Mouse (Mus musculus) hindbrain, embryonic 12.5 days (tissue): Measurements from ENCODE around the gene Elmo3. TPM values are rescaled to one million over a fixed set of nuclear protein-coding genes. Genes with fewer than 3 reads are reported as not detected.
A peak's percentile ranks its signal among the peaks of the same experiment; 100 is the strongest.

Experiments
- ATAC-seq: fragments of 200-750 bp; cut with Nextera tagmentation; 2 replicates; pipeline ENCODE4 v1.8.0; 2017; ENCODE audit warnings: moderate TSS enrichment; ENCODE audit not compliant: low FRiP score
- H3K27ac ChIP-seq: fragments of 300-500 bp; sonication (generic); 2 replicates; pipeline ENCODE4 v1.5.1; 2016; ENCODE audit warnings: mild to moderate bottlenecking
- H3K27me3 ChIP-seq: fragments of 300-500 bp; sonication (generic); 2 replicates; pipeline ENCODE4 v1.6.1; 2016; ENCODE audit warnings: mild to moderate bottlenecking
- H3K36me3 ChIP-seq: fragments of 300-500 bp; sonication (generic); 2 replicates; pipeline ENCODE4 v1.6.1; 2016; ENCODE audit warnings: mild to moderate bottlenecking
- H3K4me1 ChIP-seq: fragments of 300-500 bp; sonication (generic); 2 replicates; pipeline ENCODE4 v1.6.1; 2016
- H3K4me2 ChIP-seq: fragments of 300-500 bp; sonication (generic); replicated peaks from 2 replicates; pipeline ENCODE4 v1.6.1; 2016; ENCODE audit warnings: mild to moderate bottlenecking
- H3K4me3 ChIP-seq: fragments of 300-500 bp; sonication (generic); 2 replicates; pipeline ENCODE4 v1.5.1; 2016; ENCODE audit warnings: mild to moderate bottlenecking
- H3K9ac ChIP-seq: fragments of 300-500 bp; sonication (generic); 2 replicates; pipeline ENCODE4 v1.6.1; 2016; ENCODE audit warnings: mild to moderate bottlenecking, moderate library complexity
- H3K9me3 ChIP-seq: fragments of 300-500 bp; sonication (generic); replicated peaks from 2 replicates; pipeline ENCODE4 v1.6.1; 2016; ENCODE audit warnings: mild to moderate bottlenecking
- WGBS: fragments of 180-500 bp; shearing (Covaris S2); methylation state at CpG from one replicate; pipeline ENCODE4 v1.1.7; 2016; 5-methylcytosine and 5-hydroxymethylcytosine counted together
- microRNA counts: library from miRNA; unstranded; fragments of <30 nt; microRNA quantifications from one replicate; lab custom pipeline; 2017
- microRNA-seq: library from miRNA; unstranded; fragments of <30 nt; microRNA quantifications from one replicate; pipeline ENCODE4, GENCODE M21; 2017
- polyA plus RNA-seq: library from polyadenylated mRNA; unstranded; fragments of >200 nt; fragmentation: Nextera tagmentation; extraction: Ambion mirVana; gene quantifications from 2 replicates; pipeline ENCODE4 v1.2.1, GENCODE M21; 2016

The Elmo3 gene
- polyA plus RNA-seq, 1 experiment from 2014 or later: 3.2 TPM

DNA sequence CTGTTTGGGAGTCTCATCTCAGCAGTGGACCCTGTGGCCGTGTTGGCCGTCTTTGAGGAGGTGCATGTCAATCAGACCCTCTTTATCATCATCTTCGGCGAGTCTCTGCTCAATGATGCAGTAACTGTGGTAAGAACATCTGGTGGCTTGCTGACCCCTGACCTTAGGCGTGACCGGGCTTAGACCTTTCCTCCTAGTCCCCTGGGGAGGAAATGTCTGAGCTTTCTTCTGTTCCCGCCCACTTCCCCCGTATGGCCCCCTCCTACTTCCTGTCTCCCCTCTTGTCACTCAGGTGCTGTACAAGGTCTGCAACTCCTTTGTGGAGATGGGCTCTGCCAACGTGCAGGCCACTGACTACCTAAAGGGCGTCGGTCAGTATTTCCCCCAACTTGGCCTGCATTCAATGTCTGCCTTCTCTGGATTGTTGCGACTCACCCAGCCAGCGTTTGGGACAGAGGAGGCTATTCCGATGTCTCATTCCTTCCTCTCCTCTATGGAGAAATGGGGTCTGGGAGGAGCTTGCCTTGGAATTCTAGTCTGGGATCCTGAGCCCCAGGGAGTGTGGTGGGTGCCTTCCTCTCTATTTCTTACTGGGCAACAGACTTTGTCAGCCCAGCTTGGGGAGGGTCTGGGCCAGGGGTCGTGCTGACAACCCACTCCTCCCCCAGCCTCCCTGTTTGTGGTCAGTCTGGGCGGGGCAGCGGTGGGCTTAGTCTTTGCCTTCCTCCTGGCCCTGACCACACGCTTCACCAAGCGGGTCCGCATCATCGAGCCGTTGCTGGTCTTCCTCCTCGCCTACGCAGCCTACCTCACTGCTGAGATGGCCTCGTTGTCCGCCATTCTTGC, 50.0 kb downstream of the Elmo3 start:
- WGBS: 54% methylated on average over 26 of the region's 26 CpGs
- Histone ChIP-seq H3K4me3 (no peak overlapping the region), H3K36me3 (peaks cover 12% of the 10 kb centered on the region; the same call in 1 of the 2 replicates), H3K9ac (no peak overlapping the region), H3K27me3 (0 out of 2 replicates have a peak, but pooled peaks cover 7% of the 10 kb centered on the region), H3K4me1 (peaks cover 13% of the 10 kb centered on the region), H3K27ac (no peak overlapping the region), H3K9me3 (no peaks in the 10 kb centered on the region), H3K4me2 (no peak overlapping the region)
- ATAC-seq: no peak

DNA sequence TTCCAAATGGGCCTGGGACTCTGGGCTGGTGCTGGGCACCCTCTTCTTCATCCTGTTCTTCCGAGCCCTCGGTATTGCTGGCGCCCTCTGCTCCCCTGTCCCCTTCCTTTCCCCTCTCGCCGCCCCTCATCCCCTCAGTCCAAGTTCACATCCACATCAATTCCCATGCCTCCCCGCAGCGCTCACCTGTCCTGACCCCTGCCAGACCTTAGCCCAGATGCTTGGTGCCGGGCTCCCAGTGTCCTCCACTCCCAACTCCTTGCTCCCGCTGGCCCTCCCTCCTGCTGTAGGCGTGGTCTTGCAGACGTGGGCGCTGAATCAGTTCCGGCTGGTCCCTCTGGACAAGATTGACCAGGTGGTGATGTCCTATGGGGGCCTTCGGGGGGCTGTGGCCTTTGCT, 51.3 kb downstream of the Elmo3 start:
- no peak overlapping the region for H3K9ac ChIP-seq
- 88% methylated on average over 14 of the region's 14 CpGs for WGBS
- H3K9me3 ChIP-seq: no peaks in the 10 kb centered on the region
- 0 out of 2 replicates have a peak, but pooled peaks cover 4% of the 10 kb centered on the region for H3K27me3 ChIP-seq
- no peak overlapping the region for H3K27ac ChIP-seq
- peaks cover 12% of the 10 kb centered on the region; the same call in 1 of the 2 replicates for H3K36me3 ChIP-seq
- peaks cover 10% of the 10 kb centered on the region; the same call in 1 of the 2 replicates for H3K4me1 ChIP-seq
- no peak for ATAC-seq
- no peak overlapping the region for H3K4me2 ChIP-seq
- no peak overlapping the region for H3K4me3 ChIP-seq

DNA sequence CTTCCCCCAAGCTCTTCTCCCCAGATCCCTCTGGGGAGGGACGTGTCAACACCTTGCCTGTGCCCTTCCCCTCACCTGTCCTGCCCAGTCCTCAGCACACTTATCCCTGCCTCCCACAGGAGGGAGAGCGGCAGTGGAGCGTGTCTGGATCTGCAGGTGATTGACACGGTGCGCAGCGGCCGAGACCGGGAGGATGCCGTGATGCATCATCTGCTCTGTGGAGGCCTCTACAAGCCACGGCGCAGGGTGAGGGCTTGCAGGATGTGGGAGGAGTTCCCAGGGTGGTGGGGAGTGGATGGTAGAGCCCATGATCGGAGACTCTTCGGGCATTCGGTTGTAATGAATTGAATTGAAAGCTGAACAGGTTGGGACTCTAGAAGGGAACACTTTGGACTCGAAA, 53.8 kb downstream of the Elmo3 start:
- H3K27ac ChIP-seq: no peak overlapping the region

DNA sequence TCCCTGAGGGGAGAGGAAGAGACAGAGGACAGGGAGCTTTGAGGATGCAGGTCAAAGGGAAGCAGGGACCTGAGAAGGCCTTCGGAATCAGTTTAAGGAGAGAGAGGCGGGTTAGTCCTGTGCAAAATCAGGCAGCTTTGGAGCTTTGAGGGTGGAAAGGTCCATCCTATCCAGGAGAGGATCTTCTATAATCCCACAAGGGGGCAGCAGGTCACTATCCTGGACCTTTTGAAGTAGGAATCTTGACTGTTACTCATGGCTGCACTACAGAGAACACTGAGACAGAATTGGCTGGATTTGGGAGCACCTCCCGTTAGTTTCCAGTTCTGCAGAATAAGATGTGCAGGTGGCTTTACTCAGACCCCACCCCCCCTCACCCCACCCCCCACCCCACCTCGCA, 54.2 kb downstream of the Elmo3 start:
- peak overlapping the region; percentile 18; the same call in 1 of the 2 replicates for H3K9ac ChIP-seq
- H3K27ac ChIP-seq: no peak overlapping the region
- peaks cover 10% of the 10 kb centered on the region; the same call in 1 of the 2 replicates for H3K4me1 ChIP-seq
- no peak overlapping the region for H3K4me3 ChIP-seq
- ATAC-seq: 0 out of 2 replicates have a peak, but pooled peaks have one; percentile 47
- H3K4me2 ChIP-seq: no peak overlapping the region
- H3K27me3 ChIP-seq: 0 out of 2 replicates have a peak, but pooled peaks cover 4% of the 10 kb centered on the region
- no peaks in the 10 kb centered on the region for H3K9me3 ChIP-seq
- WGBS: 49% methylated on average over 4 of the region's 4 CpGs
- H3K36me3 ChIP-seq: peaks cover 13% of the 10 kb centered on the region; the same call in 1 of the 2 replicates

More for the DNA sequence above, 53.8 kb downstream of the Elmo3 start:
- Histone ChIP-seq H3K4me2 (no peak overlapping the region), H3K4me1 (peaks cover 10% of the 10 kb centered on the region; the same call in 1 of the 2 replicates), H3K4me3 (no peak overlapping the region), H3K9me3 (no peaks in the 10 kb centered on the region), H3K36me3 (peaks cover 10% of the 10 kb centered on the region; the same call in 1 of the 2 replicates), H3K27me3 (0 out of 2 replicates have a peak, but pooled peaks cover 4% of the 10 kb centered on the region), H3K9ac (peak overlapping the region; percentile 18; the same call in 1 of the 2 replicates)
- WGBS: 61% methylated on average over 15 of the region's 15 CpGs
- ATAC-seq: peak; percentile 19; the same call in 1 of the 2 replicates

MicroRNAs encoded within 50 kb of the gene (microRNA counts, 519-probe panel; counts per million panel counts)
- microRNA mmu-miR-328 (lab: Ali Mortazavi, UCI): 3,289 counts per million, percentile 73 among the panel's probes with 10 or more counts

Small RNAs within 50 kb of the gene (microRNA-seq; reads per million reads assigned to microRNA genes)
- gene Gm27320 (not detected), gene Mir328 (347 reads per million, percentile 62 among the genes with 10 or more reads in this experiment)

Other genes starting within 250 kb of the Elmo3 start
- not detected in 2 replicates for gene Ces3b, start 221.8 kb upstream of the Elmo3 start, polyA plus RNA-seq
- not detected in 2 replicates for gene Ces4a, start 173.8 kb upstream of the Elmo3 start, polyA plus RNA-seq
- 66.2 and 72.5 TPM in 2 replicates for gene Cbfb, start 134.9 kb upstream of the Elmo3 start, polyA plus RNA-seq
- gene D230025D16Rik, start 80.5 kb upstream of the Elmo3 start, polyA plus RNA-seq: 28.5 and 28.9 TPM in 2 replicates
- 7.5 and 9.5 TPM in 2 replicates for gene B3gnt9, start 50.4 kb upstream of the Elmo3 start, polyA plus RNA-seq
- gene Tradd, start 41.0 kb upstream of the Elmo3 start, polyA plus RNA-seq: 17.2 and 17.5 TPM in 2 replicates
- 0.97 and 1.4 TPM in 2 replicates for gene Fbxl8, start 41.0 kb upstream of the Elmo3 start, polyA plus RNA-seq
- gene Hsf4, start 35.8 kb upstream of the Elmo3 start, polyA plus RNA-seq: 0.23 TPM in 1 of 2 replicates, not detected in the other
- 2.7 and 4.0 TPM in 2 replicates for gene Nol3, start 29.5 kb upstream of the Elmo3 start, polyA plus RNA-seq
- gene 4931428F04Rik, start 15.7 kb upstream of the Elmo3 start, polyA plus RNA-seq: 63.2 and 74.0 TPM in 2 replicates
- 12.7 and 15.7 TPM in 2 replicates for gene Exoc3l, start 9.5 kb upstream of the Elmo3 start, polyA plus RNA-seq
- gene E2f4, start 7.9 kb upstream of the Elmo3 start, polyA plus RNA-seq: 68.8 and 69.9 TPM in 2 replicates
- 1.3 TPM in 2 replicates for gene Lrrc29, start 20.7 kb downstream of the Elmo3 start, polyA plus RNA-seq
- 97.6 and 100 TPM in 2 replicates for gene Tmem208, start 20.8 kb downstream of the Elmo3 start, polyA plus RNA-seq
- gene Fhod1, start 42.4 kb downstream of the Elmo3 start, polyA plus RNA-seq: 1.4 and 2.0 TPM in 2 replicates
- gene Slc9a5, start 43.2 kb downstream of the Elmo3 start, polyA plus RNA-seq: 7.2 and 7.7 TPM in 2 replicates
- 0.59 and 0.93 TPM in 2 replicates for gene Plekhg4, start 67.7 kb downstream of the Elmo3 start, polyA plus RNA-seq
- gene Kctd19, start 107.9 kb downstream of the Elmo3 start, polyA plus RNA-seq: 0.08 TPM in 1 of 2 replicates, not detected in the other
- gene Lrrc36, start 108.0 kb downstream of the Elmo3 start, polyA plus RNA-seq: 2.1 and 3.1 TPM in 2 replicates
- 162 and 186 TPM in 2 replicates for gene Tppp3, start 165.9 kb downstream of the Elmo3 start, polyA plus RNA-seq
- gene Zdhhc1, start 191.3 kb downstream of the Elmo3 start, polyA plus RNA-seq: 35.8 and 36.1 TPM in 2 replicates
- gene Hsd11b2, start 213.2 kb downstream of the Elmo3 start, polyA plus RNA-seq: 24.2 and 24.7 TPM in 2 replicates